Mouse (Mus musculus) heart, adult 9 months (tissue): ENCODE data around the gene Mthfd1l.

Experiments used
- DNase-seq, 2 experiments: peaks; one replicate each; pipeline ENCODE4 v3.0.0; 2022; ENCODE audit warnings: low spot score in 2 of 2

The Mthfd1l gene

DNA sequence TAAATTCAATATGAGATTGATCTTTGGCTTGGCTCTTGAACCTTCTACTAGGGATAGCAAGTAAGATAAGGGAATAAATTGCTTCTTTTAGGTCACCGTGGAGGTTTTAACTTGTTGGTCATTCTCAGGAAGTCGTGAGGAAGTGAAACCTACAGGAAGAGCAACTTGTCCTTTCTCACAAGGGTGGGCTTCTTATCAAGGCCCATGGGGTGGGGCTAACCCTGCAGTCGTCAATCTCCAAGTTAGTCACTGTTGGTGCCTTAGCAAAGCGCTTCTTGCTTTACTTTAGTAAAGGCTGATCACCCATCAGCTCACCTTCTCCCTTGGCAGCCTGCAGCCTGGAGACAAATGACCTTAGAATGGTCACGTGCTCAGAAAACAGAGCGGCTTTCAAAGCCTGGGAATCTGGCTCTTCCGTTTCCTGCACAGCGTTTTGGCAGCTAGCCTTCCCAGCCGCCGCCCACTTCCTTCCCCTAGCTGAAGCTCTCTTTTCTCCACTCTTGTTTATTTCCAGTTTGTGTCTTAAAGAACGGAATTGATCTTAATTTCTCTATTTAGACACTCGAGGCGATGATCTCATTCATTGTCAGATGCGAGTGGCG lies 106.8 kb downstream of the Mthfd1l start:
- DNase-seq = peak; percentile 89

DNA sequence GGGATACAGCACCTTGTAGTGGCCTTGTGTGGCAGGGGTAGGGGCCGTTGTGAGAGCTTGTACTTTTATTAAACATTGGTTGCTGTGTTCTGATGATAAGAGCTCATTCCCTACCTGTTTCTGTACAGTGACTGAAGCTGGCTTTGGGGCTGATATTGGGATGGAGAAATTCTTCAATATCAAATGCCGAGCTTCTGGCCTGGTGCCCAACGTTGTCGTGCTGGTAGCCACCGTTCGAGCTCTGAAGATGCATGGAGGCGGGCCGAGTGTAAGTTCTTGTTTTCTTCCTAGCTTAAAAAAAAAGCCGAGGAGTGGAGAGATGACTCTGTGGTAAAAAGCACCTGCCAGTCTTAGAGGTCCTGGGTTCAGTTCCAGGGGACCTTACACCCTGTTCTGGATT lies 110.7 kb downstream of the Mthfd1l start:
- no peak for DNase-seq

DNA sequence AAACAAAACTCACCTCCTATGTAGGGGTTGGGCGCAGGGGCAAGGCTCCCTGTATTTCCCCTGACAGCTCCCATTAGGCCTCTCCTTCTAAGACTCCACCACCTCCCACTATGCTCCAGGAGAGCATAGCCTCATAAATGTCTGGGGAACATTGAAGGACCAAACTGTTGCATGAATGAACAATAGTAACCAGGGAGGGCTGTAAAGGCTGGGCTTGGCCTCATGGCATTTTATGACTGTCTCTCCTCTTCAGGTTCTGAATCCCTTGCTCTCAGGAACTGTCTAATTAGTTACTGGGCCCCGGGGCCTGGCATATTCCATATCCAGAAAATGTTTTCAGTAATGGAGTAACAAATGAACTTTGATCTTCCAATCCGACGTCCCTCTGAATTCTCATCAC lies 112.0 kb downstream of the Mthfd1l start:
- DNase-seq = no peak

DNA sequence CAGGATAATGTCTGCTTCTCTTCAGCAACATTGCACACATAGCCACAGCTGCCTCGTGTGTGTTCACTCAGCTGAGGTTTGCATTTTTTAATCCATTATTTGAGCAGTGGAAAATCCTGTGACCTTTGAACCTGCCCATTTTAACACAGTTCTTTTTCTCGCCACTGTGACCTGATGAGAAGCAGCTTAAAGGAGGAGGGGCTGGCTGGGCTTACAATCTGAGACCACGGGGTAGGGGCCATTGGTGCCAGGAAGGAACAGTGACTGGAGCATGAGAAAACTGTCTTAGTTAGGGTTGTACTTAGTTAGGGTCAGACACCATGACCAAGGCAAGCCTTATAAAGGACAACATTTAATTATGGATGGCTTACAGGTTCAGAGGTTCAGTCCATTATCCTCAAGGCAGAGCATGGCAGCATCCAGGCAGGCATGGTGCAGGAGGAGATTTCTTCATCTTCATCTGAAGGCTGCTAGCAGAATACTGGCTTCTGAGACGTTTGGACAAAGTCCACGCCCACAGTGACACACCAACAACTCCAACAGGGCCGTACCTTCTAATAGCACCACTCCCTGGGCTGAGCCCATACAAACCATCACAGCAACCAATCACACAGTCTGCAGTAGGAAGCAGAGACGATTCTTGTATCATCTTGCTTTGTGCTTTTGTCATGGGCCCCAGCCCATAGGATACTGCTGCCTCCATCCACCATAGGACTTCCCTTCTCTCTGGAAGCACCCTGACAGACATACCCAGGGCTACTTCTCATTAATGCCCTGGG lies 112.6 kb downstream of the Mthfd1l start:
- no peak for DNase-seq

DNA sequence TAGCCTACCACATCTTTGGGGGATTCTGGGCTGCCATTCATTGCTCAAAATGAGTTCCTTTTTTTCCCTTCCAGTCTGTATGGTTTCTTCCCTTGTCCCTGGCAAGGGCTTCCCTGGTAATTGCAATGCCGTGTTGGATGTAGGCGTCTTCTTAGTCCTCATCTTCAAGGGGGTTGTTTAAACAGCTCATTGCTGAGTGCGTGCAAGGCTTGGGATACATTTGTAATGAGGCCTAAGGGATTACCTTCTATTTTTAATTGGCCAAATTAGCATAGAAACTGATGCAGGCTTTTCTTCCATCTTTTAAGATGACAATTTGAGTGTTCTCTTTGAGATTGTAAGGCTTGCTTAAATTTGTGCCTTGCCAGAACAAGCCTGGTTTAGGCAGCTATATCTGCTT lies 114.6 kb downstream of the Mthfd1l start:
- DNase-seq = no peak

DNA sequence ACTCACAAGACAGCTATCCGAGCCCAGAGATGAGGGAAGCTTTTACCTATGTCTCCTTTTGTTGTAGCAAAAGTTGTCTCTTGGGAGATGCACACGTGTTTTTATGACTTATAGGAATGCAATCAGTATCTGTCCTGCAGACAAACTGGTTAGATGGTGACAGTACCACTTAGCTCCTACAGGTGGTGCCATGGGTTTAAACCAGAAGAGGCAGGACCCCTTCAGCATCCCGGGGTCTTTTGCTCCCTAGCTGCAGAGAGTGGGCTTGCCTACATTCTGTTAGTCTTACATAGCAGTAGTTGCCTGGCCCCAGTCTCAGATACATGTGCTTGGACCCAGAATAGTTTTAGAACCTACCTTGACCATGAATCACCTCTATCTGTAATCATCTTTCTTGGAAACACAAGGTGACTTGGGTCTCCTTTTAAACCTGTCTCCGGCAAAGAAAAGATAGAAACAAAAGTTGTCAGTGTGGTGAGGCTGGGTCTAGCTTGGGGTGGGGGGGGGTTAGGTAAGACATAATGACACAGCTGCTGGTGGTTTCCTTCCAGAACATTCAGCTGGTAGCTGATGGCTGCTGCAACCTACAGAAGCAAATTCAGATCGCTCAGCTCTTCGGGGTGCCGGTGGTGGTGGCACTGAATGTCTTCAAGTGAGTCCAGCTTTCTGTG lies 116.0 kb downstream of the Mthfd1l start:
- peak in 1 of 2 experiments; percentile 19 for DNase-seq

DNA sequence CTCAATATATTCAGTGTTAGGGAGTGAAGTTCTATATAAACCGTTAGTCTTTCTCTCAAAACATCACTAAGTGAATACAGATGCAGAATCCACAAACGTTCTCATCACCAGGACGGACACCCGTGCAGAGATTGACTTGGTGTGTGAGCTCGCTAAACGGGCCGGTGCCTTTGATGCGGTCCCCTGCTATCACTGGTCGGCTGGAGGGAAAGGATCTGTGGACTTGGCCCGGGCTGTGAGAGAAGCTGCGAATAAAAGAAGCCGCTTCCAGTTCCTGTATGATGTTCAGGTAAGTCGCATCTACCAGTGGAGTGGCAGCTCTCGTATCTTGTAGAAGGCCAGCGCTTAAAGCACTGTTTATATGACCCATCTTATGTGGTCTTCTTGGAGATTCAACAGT lies 117.0 kb downstream of the Mthfd1l start:
- no peak for DNase-seq

DNA sequence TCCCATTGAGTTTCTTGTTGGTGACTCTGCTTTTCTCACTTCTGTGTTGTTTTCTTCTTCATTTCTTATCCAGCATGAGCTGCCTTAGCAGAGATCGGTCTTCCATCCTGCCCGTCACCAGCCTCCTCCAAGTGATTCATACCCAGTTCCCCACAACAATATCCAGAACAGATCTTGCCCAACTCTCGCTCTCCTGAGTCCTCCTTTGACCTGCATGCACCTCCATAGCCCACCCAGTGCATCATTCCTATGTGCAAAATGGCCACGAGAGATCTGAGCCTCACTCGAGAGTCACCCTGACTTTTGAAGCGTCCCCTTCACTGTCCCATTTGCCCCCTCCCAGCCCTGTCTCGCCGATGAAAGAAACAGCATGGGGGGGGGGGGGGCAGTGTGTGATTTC lies 120.1 kb downstream of the Mthfd1l start:
- no peak for DNase-seq

DNA sequence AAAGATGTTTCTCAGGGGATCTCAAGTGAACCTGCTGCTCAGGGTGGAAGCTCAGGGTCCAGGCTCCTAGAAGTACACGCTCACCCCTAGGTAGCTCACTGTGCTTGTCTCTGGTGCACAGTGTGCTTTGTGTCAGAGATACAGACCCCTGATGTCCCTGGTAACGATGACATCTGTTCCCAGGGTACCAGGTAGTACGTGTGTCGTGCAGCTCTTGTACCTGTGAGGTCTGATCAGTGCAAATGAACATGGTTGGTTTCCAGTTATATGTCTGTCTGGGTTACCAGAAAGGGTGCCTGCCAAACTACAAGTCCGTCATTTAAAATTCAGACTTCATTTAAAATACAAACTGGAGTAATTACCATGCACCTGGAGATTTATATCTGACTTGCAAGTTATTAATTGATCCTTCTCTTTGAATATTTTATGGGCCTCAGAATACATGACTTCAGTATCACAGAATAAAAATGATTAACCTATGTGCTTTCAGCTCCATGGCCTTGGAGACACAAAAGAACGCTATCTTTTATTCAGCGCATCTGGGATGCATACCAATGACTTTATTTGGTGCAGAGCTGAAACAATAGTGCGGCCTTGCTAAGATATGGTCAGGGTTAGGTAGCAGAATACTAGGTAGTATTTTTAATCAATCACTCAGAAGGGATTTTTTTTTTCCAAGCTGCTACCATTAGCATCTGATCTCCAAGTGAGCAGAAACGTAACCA lies 121.3 kb downstream of the Mthfd1l start:
- DNase-seq = no peak

DNA sequence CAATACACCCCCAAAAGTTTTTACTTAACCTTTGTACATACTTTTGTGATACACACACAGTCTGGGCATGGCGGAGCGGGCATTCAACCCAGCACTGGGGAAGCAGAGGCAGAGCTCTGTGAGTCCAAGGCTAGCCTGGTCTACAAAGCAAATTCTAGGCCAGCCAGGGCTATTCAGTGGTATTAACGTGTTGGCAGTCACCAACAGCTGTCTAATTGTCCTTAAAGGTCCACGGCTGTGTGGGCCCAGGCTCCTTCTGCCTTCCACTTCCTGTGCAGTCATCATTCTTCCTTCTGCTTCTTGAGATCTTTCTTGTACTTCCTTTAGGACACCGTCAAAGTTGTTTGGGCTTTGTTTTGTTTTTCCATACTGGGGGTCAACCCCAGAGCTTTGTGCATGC lies 123.2 kb downstream of the Mthfd1l start:
- no peak for DNase-seq

DNA sequence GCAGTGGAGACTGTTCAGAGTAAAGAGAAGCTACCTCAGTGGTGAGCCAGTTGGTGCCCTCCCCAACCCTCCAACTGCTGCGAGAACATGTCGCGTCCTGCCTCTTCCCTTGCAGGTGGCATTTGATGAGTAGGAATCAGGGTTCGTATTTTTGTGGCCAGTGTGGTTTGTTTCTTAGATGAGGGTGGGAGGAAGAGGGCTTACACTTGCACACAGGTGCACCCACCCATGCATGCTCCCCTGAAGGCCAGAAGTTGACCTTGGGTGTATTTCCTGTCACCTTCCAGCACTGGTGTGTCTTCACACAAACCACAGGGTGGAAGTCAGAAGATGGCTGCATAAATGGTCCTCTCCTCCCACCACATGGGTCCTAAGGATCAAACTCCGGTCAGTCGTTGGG lies 127.1 kb downstream of the Mthfd1l start:
- no peak for DNase-seq

DNA sequence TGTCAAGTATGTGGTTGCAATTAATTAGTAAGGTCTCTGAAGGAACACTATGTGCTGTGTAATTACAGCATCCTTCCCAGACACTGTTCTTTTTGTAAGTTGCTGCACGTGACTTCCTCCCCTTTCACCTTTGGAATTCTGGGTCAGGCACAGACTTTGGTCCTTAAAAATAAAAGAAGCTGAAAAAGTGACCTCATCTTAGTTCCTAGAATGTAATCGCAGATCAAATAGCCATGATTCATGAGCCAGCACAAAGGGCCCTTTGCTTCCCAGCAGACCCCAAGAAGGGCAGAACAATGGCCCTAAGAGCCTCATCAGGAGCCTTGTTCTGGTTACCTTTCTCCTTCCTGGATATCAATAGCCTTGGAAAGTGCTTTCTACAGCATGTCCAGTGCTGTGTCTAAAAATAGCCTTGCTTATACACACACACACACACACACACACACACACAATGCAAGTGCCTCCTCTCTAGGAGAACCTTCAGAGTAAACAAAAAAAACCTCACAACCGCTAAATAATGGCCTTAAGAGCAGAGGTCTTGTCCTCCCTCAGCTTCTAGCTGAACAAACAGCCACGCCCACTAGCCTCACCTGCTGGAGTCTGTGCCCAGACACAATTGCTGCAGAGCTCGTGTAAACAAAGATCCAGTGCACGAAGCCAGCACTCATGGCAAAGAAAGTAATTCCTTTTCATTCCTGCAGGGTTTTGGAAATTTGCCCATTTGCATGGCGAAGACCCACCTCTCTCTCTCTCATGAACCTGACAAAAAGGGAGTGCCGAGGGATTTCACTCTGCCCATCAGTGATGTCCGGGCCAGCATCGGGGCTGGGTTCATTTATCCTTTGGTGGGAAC lies 133.0 kb downstream of the Mthfd1l start:
- DNase-seq = no peak

DNA sequence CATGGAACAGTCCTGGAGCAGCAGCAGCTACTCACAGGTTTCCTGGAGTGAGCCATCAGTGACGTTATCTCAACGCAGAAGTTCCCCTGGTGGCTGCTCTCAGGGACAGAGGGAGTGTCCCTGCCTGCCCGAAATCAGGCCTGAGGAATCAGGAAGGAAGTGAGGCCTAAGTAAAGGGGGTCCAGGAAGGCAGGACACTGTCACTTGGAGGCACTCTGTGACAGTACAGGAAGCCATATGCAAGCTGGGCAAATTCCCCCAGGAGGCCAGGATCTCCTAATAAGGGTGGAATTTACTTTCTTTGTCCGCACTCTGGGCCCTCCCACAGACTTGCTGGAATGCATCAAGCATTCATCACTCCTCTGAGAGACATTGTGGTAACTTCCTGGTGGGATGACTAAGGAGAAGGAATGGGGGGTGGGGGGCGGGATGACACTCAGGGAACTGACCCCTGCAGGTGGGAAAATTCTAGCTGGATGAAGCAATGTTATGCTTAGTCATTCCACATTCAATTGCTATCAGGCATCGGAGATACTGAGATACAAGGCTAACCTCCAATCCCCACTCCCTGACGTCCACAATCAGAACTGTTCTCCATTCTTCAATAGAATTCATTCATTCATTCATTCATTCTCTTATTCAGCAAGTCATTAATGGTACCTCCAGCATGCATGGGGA lies 134.9 kb downstream of the Mthfd1l start:
- DNase-seq = peak; percentile 75 to 88

DNA sequence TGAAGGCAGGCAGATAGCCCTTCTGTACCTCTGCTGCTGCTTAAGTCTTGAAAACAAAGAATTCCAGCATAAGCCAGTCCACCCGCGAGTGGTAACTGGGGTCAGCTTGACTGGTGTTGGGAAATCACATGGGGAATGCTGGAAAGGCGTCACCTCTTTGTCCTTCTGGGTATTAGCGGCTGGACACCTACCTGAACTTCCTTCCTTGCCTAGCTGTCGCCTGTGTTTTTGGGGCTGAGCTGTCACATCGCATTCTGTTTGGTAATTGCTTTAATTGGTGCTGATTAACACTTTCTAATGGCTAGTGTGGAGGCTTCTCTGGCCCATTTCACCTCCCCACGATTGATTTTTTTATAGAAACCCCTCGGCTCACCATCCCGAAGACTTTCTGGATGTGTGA lies 135.5 kb downstream of the Mthfd1l start:
- DNase-seq = no peak

DNA sequence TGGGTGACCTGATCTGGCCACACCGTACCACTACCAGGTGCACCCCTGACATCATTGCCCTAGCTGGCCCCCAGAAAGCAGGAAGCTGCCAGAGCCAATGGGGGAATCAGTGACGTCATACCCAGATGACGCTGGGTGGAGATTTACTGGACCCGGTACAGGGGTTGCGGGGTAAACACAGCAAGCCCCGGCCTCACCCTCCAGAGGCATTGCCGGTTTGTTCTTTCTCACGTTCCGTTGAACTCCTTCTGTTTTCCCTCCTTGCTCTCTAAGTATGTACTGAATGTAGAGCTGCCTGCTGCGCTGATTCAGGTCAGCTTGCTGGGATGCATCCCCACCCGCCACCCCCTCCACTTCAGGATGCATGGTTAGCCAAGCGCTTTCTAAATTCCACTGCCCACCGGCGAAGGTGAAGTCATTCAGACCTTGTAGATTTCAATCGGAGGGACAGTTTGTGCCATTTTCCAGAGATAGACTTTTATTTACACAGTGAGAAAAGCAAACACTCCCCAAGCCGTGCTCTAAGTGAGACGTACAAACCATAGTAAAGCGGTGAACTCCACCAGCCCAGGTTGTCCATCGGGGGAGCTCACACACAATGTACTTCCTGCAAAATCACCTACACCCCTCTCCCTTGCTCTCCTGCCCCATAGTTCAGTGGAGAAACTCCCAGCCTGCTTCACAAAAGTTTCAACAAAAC lies 138.3 kb downstream of the Mthfd1l start:
- peak in 1 of 2 experiments; percentile 31 for DNase-seq

DNA sequence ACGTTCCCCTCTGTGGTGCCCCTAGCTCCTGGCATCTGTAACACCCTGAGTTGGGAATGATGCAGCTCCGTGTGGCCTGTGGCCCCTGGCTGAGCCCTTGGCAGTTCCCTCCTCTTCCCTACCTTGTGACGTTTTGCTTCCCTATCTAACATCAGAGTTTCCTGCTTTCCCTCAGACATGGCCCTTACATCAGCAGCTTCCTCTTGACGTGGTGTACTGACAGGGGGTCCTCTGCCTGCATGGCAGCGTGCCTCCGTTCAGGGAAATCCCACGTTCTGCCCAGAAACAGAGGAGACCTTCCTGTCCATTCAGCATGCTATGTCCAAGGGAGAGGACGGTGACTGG lies 138.8 kb downstream of the Mthfd1l start:
- peak; percentile 28 to 60 for DNase-seq

DNA sequence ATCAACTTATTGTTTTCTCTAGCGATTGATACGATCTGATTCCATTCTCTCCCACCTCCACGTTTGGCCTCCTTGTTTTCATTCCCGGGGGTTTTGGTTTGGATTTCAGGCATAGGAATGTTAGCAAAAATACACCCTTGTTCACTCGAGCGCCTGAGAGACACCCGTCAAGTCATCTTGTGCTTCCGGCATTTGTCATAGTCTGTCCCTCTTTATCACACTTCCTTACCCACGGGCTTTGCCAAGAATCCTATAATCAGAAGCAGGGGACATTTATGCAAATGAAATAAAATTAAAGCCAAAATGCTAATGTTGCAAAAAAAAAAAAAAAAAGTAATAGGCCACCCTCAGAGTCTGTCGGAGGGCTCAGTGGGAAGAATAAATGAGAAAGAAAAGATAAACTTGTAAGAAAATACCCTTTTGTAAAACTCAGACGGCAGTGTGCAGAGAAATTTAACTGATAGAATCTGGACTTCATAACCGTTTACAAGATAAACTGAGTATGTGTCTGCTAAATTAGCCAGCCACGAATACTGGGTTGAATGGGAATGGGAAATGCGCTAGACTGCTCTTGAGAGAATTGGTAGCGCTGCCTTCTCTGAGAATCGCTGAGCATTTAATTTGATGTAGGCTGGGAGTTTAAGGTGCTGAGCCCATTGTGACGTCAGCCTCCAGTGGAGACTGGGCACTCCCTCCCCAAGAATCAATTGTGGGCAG lies 139.9 kb downstream of the Mthfd1l start:
- peak; percentile 36 to 65 for DNase-seq

DNA sequence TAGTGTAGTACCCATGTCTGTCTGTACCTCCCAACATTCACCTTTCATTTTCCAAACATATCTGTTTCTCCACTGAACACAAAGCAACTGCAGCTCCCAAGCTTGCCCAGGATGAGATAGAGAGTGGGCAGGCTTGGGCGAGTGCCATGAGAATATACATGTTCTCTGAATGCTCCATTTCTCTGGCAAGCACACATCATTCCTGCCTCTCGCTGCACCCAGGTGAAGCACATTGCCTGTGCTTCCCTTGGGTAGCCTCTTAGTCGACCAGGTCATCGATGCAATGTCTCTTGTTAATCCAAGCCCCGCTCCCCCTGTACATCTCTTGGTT lies 140.4 kb downstream of the Mthfd1l start:
- DNase-seq = no peak

DNA sequence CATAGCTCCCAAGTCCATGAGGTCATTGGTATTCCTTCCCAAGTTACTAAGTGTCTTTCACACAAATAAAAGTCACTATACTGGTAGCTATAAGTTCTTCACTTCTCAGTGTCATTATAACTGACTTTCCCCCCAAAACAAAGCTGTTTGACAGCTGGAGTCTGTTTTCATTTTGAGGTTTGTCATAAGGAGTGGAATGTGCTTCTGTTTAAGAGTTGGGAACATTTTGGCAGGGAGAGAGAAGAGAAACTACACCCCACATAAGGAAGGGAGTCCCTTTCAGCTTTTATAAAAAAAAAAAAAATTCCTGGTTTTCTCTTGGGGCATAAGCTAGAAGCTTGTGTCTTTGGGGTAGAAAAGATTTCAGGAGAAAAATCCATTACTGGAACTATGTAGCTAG lies 143.7 kb downstream of the Mthfd1l start:
- no peak for DNase-seq

DNA sequence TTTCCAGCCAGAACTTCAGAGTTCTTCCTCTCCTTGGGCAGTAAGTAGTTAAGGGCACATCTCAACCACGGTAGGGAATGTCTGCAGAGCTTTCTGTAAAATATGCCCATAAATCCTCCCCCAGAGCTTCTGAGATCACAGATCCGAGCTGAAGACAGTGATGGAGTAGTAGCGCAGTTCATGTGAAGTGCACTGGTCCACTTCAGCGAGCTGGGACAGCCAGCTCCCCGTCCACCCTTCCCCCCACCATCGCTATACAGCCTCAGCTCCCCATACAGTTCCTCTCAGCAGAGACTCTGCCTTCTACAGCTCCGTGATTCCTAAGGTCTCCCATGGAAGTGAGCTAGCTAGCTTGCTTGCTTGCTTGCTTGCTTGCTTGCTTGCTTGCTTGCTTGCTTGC lies 144.2 kb downstream of the Mthfd1l start:
- no peak for DNase-seq
